Mouse (Mus musculus) left cerebral cortex, postnatal 10 days (tissue): ENCODE results near the gene Hip1. TPM values are rescaled to one million over a fixed set of nuclear protein-coding genes. Genes with fewer than 3 reads are reported as not detected.
A peak's percentile ranks its signal among the peaks of the same experiment; 100 is the strongest.

Experiments
- microRNA-seq: library from miRNA; unstranded; fragments of <30 nt; microRNA quantifications from one replicate; pipeline ENCODE4 v1.2.0, GENCODE M21; 2022
- total RNA-seq, 2 experiments: library from RNA; stranded (reverse); gene quantifications; 2 replicates each; pipeline ENCODE4 v1.2.3; 2021

The Hip1 gene
- total RNA-seq, 2 experiments from 2014 or later: 80.5 to 85.2 TPM

Small RNA genes within 50 kb of the gene (microRNA-seq; reads per million reads assigned to microRNA genes)
- gene Mir7033: 2.9 reads per million, percentile 2 among the genes with 10 or more reads in this experiment

Other genes with a start within 250 kb of the Hip1 start
- under 1 TPM in 1 of 2 experiments, not detected in 1; 0.65 TPM for gene Fkbp6, start 195.1 kb downstream of the Hip1 start, total RNA-seq
- not detected for gene Trim50, start 191.8 kb downstream of the Hip1 start, total RNA-seq
- 10 to 100 TPM; 20.4 to 25.7 TPM for gene Nsun5, start 175.2 kb downstream of the Hip1 start, total RNA-seq
- 10 to 100 TPM; 37.5 to 39.1 TPM for gene Pom121, start 150.6 kb downstream of the Hip1 start, total RNA-seq
- gene Ccl26, start 18.4 kb upstream of the Hip1 start, total RNA-seq: not detected
- under 1 TPM in 1 of 2 experiments, not detected in 1; 0.28 TPM for gene Ccl24, start 27.9 kb upstream of the Hip1 start, total RNA-seq
- gene Rhbdd2, start 87.5 kb upstream of the Hip1 start, total RNA-seq: 10 to 100 TPM; 77.6 to 82.7 TPM
- gene Por, start 124.9 kb upstream of the Hip1 start, total RNA-seq: 10 to 100 TPM; 68.2 to 70.0 TPM
- 10 to 100 TPM; 20.7 to 22.0 TPM for gene Tmem120a, start 199.3 kb upstream of the Hip1 start, total RNA-seq
- gene Styxl1, start 233.3 kb upstream of the Hip1 start, total RNA-seq: not detected
- 100 to 1,000 TPM; 476 to 478 TPM for gene Mdh2, start 233.4 kb upstream of the Hip1 start, total RNA-seq